Mouse (Mus musculus) hindlimb bud, embryonic 11.5 days (tissue): Measurements from ENCODE around the gene Rprd2.

ENCODE experiments used
- DNase-seq: peaks from one replicate; pipeline ENCODE4 v3.0.0-alpha.2; 2012; ENCODE audit warnings: low read depth, low spot score; ENCODE audit errors: extremely low spot score

Rprd2 gene

GRCm38 (mm10) chr3:95739353-95740104 lies 79.1 kb downstream of the Rprd2 start, which contains the start of gene Ecm1:
Gene Ecm1, minus strand, starts transcription at chr3:95739569.
- DNase-seq = no peak

DNA sequence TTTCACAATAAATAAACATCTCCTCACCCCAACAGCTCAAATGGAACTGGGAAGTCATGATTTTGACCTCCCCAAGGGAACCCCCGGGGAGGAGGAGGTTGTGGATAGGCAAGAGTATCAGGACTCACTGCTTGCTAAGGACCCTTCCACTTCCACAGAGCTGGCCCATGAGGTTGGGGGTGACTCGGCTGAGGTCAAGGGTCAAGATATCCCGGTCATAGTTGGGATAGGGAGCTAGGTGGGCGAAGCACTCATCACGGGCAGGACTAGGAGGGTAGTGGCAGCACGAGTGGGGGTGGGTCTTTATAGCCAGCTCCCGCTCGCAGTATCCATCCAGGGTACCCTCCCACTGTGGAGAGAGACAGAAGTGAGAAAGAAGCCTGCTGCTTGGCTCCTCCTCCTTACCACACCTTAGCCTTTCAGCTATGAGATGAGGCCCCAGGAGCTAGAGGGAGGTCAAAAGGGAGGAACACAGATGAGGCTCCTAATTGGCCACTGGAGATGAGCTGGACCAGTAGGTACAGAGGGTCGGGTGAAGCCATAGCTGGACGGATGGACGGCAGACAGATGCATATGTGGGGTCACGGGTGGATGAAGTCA lies 83.5 kb downstream of the Rprd2 start:
- no peak for DNase-seq

DNA sequence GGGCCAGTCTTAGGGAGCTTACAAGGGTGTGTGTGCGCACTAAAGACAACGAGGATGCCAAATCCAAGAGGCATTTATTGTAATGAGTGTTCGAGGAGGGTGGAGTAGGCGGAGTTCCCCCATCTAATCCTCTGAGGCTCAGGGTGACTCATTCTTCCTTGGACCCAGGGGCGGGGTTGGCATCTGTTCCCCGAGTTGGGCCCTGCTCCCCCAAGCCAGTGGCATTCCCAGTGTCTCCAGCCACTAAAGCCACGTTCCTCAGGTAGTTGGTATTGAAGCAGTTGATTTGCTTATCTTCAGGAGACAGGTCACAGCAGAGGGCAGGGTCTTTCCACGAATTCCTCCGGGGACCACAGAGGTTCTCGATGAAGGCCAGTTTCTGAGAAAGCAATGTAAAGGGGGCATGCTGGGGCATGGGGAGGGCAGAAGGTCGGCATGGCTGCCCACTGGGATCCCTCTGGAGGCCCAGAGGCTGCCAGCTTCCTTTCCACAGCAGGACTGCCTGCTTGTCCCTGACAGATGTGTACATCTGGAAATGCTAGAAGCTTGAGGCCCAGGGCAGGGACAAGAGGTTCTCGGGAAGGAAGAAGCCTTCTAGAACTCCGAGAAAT lies 84.5 kb downstream of the Rprd2 start:
- no peak for DNase-seq

DNA sequence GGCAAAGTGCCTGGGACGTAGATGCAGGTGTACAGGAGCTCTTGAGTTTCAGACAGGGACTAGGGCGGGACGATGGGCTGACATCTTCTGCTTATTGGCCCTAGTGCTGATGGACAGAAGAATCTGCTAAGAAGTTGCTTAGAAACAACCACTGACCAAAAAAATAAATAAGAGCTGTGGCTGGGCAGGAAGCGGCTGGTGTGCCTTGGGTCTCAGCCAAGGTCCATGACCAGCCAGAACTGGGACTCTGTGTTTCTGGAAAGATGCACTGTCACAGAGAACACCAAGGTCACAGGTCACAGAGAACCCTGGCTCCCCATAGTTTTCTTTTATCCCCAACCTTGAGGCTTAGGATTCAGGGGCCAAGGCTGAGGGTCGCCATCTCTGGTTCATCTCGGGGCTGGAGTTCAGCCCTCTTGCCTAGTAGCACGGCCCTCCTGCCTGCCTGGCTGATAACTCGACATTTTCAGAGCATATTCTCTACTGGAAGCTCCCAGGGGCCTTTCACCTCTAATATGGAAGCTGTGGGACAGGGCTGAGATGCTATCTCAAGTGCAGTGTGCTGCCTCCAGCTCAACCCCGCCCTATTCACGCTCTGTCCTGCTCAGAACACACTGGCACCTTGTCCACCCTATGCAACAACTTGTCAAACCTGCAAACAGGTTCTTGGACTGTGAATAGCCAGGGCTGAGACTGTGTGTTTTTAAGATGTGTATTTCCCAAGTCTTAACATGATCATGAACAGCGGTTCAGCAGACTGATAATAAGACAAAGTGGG lies 85.7 kb downstream of the Rprd2 start:
- no peak for DNase-seq

- no peak for DNase-seq
Observed at GRCm38 (mm10) chr3:95732297-95732696, 86.4 kb downstream of the Rprd2 start.

DNA sequence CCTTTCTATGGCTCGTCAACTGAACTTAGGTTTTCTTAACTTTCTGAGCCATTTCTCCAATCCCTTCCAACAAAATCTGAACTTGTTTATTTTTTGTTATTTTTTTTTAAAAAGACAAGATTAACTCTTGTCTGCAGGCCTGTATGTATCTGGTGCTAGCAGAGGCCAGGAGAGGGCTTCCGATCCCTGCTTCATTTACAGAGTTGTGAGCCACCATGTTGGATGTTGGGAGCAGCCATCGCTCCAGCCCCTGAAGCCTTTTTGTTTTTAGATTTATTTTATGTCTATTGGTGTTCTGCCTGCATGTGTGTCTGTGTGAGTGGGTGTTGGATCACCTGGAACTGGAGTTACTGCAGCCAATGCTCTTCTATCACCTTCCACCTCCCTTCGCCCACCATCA lies 86.9 kb downstream of the Rprd2 start:
- no peak for DNase-seq

GRCm38 (mm10) chr3:95730431-95730830 lies 88.2 kb downstream of the Rprd2 start:
- no peak for DNase-seq

GRCm38 (mm10) chr3:95728906-95729305 lies 89.8 kb downstream of the Rprd2 start:
- DNase-seq = no peak

DNA sequence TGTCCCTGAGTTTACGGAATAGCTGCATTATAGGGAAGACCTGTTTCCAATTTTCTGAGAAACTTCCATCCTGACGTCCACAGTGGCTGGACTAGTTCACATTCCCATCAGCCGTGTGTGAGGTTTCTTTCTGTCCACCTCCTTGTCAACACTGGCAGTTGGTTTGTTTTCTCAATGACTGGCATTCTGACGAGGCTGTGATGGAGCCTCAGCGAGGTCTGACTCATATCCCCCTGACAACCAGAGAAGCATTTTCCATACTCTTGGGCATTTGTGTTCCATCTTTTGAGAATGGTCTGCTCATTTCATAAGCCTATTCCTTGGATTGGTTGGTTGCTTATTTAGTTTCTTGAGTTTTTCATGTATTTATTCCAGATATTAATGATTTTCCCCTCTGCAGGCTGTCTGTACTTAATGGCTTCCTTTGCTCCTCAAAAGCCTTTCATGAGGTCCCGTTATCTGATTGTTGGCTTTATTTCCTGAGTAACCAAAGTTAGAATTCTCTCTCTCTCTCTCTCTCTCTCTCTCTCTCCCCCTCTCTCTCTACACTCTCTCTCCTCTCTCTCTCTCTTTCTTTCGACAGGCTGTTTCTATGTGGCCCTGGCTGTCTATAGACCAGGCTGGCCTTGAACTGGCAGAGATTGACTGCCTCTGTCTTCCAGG lies 91.8 kb downstream of the Rprd2 start:
- DNase-seq = no peak

DNA sequence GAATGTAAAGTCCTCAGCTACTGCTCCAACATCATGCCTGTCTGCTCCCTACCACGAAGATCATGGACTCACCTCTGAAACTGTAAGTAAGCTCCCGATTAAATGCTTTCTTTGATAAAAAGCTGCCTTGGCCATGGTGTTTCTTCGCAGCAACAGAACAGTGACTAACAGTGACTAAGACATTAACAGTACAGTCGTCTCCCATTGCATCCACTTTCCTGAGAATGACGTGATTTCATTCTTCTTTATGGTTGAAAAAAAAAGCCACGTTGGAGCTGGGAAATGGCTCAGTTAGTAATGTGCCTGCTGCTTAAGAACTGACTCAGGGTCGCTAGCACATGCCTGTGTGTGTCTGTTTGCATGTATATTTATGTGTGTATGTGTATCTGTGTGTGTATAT lies 92.8 kb downstream of the Rprd2 start:
- no peak for DNase-seq

DNA sequence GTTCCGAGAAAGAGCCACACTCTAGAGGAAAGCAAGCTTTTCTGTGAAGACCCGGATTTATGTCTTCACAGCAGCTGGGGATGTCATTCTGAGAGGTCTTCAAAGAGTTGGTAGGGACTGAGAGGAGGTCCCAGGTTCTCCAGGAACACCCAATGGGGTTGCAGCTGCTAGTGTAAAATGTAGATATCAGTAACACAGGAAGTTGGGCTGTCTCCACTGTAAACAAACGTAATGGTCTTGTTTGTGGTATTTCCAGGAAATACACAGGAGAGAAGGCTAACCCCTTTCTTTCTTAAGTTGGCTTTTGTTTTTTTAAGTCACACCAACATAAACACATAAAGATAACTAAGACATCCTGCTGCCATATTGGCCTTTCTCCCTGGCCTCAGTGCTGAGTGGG lies 96.3 kb downstream of the Rprd2 start:
- no peak for DNase-seq

DNA sequence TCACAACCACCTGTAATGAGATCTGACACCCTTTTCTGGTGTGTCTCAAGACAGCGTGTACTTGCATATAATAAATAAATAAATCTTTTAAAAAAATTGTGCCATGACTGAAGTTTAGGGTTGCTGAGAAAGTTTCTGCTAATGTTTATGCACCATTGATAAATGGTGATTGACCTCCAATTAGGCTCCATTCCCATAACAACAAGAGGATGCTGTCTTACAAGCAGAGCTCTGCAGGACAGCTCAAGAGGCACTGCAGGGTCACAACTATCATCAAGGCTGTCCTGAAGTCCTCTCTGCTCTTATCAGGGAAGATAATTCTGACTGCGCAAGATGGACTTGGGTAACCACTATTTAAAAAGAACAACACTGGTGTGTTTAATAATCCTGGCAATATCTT lies 100.5 kb downstream of the Rprd2 start:
- no peak for DNase-seq

DNA sequence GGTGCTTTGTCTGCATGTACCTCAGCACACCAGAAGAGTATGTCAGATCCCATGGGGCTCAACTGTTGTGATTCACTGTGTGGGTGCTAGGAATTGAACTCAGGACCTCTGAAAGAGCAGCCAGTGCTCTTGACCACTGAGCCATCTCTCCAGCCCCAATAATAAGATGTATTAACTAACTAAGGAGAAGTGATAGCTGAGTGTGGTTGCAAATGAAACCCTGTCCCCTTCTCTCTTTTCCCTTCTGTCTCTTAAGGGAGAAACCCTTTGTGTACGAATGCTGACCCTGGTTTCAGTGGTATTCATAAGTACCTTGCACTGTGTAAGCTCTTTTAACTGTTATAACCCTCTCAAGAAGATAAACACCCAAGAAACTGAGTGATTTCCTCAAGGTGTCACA lies 102.6 kb downstream of the Rprd2 start:
- DNase-seq = no peak
